Mouse (Mus musculus) yolk sac, embryonic 10.5 days (tissue): ENCODE measurements around the gene Ddias.
A peak's percentile ranks its signal among the peaks of the same experiment; 100 is the strongest.
"Not testable (repeated sequence)": the region's sequence is repeated elsewhere in the genome, so short reads cannot be mapped to it uniquely, and the experiment has no call there.

Source experiments
- DNase-seq: peaks from one replicate; pipeline ENCODE4 v3.0.0-alpha.2; 2017; ENCODE audit warnings: low spot score

The Ddias gene

GRCm38 (mm10) chr7:92874116-92874675 lies at the start of gene Ddias, which contains the start of gene Prcp:
TSS of gene Ddias (minus strand) at chr7:92874247.
TSS of gene Prcp (plus strand) at chr7:92874470.
- peak; percentile 96 for DNase-seq

- no peak for DNase-seq
Observed at GRCm38 (mm10) chr7:92920857-92921172, 46.8 kb upstream of the Ddias start.

- no peak for DNase-seq
Observed at GRCm38 (mm10) chr7:92920172-92920856, 46.3 kb upstream of the Ddias start.

- not testable (repeated sequence) for DNase-seq
Observed at GRCm38 (mm10) chr7:92904285-92904684, 30.2 kb upstream of the Ddias start.

GRCm38 (mm10) chr7:92903360-92904038 lies 29.5 kb upstream of the Ddias start:
- DNase-seq, result peak; percentile 68

- peak; percentile 33 for DNase-seq
Observed at GRCm38 (mm10) chr7:92897021-92897420, 23.0 kb upstream of the Ddias start.

GRCm38 (mm10) chr7:92896036-92896435 lies 22.0 kb upstream of the Ddias start:
- no peak for DNase-seq

- no peak for DNase-seq
Observed at GRCm38 (mm10) chr7:92893478-92893877, 19.4 kb upstream of the Ddias start.

- no peak for DNase-seq
Observed at GRCm38 (mm10) chr7:92890618-92891230, 16.7 kb upstream of the Ddias start.

GRCm38 (mm10) chr7:92890211-92890610 lies 16.2 kb upstream of the Ddias start:
- no peak for DNase-seq

GRCm38 (mm10) chr7:92887230-92887629 lies 13.2 kb upstream of the Ddias start:
- no peak for DNase-seq

- DNase-seq, result no peak
Observed at GRCm38 (mm10) chr7:92886801-92887200, 12.8 kb upstream of the Ddias start.

- DNase-seq, result no peak
Observed at GRCm38 (mm10) chr7:92884998-92885660, 11.1 kb upstream of the Ddias start.

- no peak for DNase-seq
Observed at GRCm38 (mm10) chr7:92883850-92884716, 10.0 kb upstream of the Ddias start.

- no peak for DNase-seq
Observed at GRCm38 (mm10) chr7:92878575-92879285, 4.7 kb upstream of the Ddias start.

- DNase-seq, result no peak
Observed at GRCm38 (mm10) chr7:92876538-92876937, 2.5 kb upstream of the Ddias start.

GRCm38 (mm10) chr7:92876066-92876465 lies 2.0 kb upstream of the Ddias start:
- DNase-seq, result no peak

GRCm38 (mm10) chr7:92874761-92875408 lies 838 bp upstream of the Ddias start:
- peak; percentile 95 for DNase-seq

GRCm38 (mm10) chr7:92871596-92871995 lies 2.5 kb downstream of the Ddias start:
- no peak for DNase-seq

GRCm38 (mm10) chr7:92870161-92870560 lies 3.9 kb downstream of the Ddias start:
- DNase-seq, result no peak
